Mouse (Mus musculus) ES-E14 (cell line): ENCODE data around the gene Sbf2. TPM values are rescaled to one million over a fixed set of nuclear protein-coding genes. Genes with fewer than 3 reads are reported as not detected.

Experiments
- DNase-seq: peaks from one replicate; pipeline ENCODE4 v3.0.0-alpha.2; 2013; ENCODE audit warnings: low read depth, low spot score
- H3K27ac ChIP-seq: 2 replicates; pipeline ENCODE4 v1.5.1; 2012; ENCODE audit warnings: low read depth, mild to moderate bottlenecking, low read length, moderate library complexity, mixed read lengths; ENCODE audit not compliant: poor library complexity, insufficient read depth, severe bottlenecking
- H3K36me3 ChIP-seq: 2 replicates; pipeline ENCODE4 v1.6.1; 2012; ENCODE audit warnings: mild to moderate bottlenecking, low read length, moderate library complexity, mixed read lengths; ENCODE audit not compliant: control insufficient read depth, poor library complexity, insufficient read depth, severe bottlenecking
- H3K4me1 ChIP-seq, 2 experiments: fragments of 150-350 bp in 1 of 2; sonication (generic) in 1 of 2; 2 replicates each; pipeline ENCODE4 v1.6.1; 2012; ENCODE audit warnings: low read length in 2 of 2, mild to moderate bottlenecking in 1 of 2, mixed read lengths in 1 of 2; ENCODE audit not compliant: control insufficient read depth in 2 of 2, insufficient read depth in 2 of 2, poor library complexity in 1 of 2
- H3K4me3 ChIP-seq, 2 experiments: fragments of 150-350 bp in 1 of 2; sonication (generic) in 1 of 2; 2 replicates each; pipeline ENCODE4 v1.5.1; 2012; ENCODE audit warnings: low read length in 2 of 2, low read depth in 1 of 2, mild to moderate bottlenecking in 1 of 2, mixed read lengths in 1 of 2; ENCODE audit not compliant: insufficient read depth in 1 of 2, poor library complexity in 1 of 2, severe bottlenecking in 1 of 2
- H3K9ac ChIP-seq: 2 replicates; pipeline ENCODE4 v1.6.1; 2012; ENCODE audit warnings: low read depth, mild to moderate bottlenecking, low read length, mixed read lengths; ENCODE audit not compliant: poor library complexity, insufficient read depth, severe bottlenecking
- H3K9me3 ChIP-seq: fragments of 150-350 bp; sonication (generic); 2 replicates; pipeline ENCODE4 v1.6.1; 2012; ENCODE audit warnings: low read depth, mild to moderate bottlenecking, low read length; ENCODE audit not compliant: control insufficient read depth, insufficient read depth
- CHD2 ChIP-seq: IDR thresholded peaks from 2 replicates; pipeline ENCODE4 v1.6.1; 2014; ENCODE audit warnings: mild to moderate bottlenecking, low read depth, low read length, inconsistent platforms
- HCFC1 ChIP-seq: IDR thresholded peaks from 2 replicates; pipeline ENCODE4 v1.6.1; 2012; ENCODE audit warnings: low read length, inconsistent platforms, borderline replicate concordance; ENCODE audit not compliant: insufficient read depth
- MAFK ChIP-seq: IDR thresholded peaks from 2 replicates; pipeline ENCODE4 v1.6.1; 2014; ENCODE audit warnings: mild to moderate bottlenecking, low read depth, low read length, inconsistent platforms; ENCODE audit not compliant: insufficient read depth
- ZC3H11A ChIP-seq: IDR thresholded peaks from 2 replicates; pipeline ENCODE4 v1.6.1; 2012; ENCODE audit warnings: low read depth, mild to moderate bottlenecking, inconsistent platforms, low read length, borderline replicate concordance
- ZNF384 ChIP-seq: IDR thresholded peaks from 2 replicates; pipeline ENCODE4 v1.6.1; 2012; ENCODE audit warnings: low read depth, low read length, inconsistent platforms
- in situ Hi-C, 2 experiments: fragments of 600-800 bp; cut with MboI; formaldehyde crosslinking; loops; one replicate each; pipeline ENCODE4 v1.15.1; 2025; ENCODE audit warnings: low sequenced_read_pairs in 2 of 2, inconsistent platforms in 1 of 2; ENCODE audit not compliant: unreplicated experiment in 2 of 2
- total RNA-seq: library from RNA; depleted of rRNA; stranded (reverse); fragments of 300-350 nt; gene quantifications from 2 replicates; pipeline ENCODE4 v1.2.3, GENCODE M21; 2012; rRNA removed

The Sbf2 gene
- total RNA-seq, 1 experiment, result 17.4 TPM

GRCm38 (mm10) chr7:110258196-110258950, 356.3 kb downstream of the Sbf2 start:
- TF ChIP-seq ZNF384 (no peak), HCFC1 (no peak), CHD2 (no peak), ZC3H11A (no peak), MAFK (no peak)
- no peak overlapping the region for H3K27ac ChIP-seq
- peak overlapping the region; percentile 33; the same call in 1 of the 2 replicates for H3K9ac ChIP-seq
- no peaks in the 10 kb centered on the region for H3K4me1 ChIP-seq
- H3K36me3 ChIP-seq, result peaks cover 9% of the 10 kb centered on the region; the same call in 1 of the 2 replicates
- in situ Hi-C loops, result no loop called here
- DNase-seq, result no peak
- H3K9me3 ChIP-seq, result no peaks in the 10 kb centered on the region
- H3K4me3 ChIP-seq, result no peak overlapping the region

Other genes starting within 250 kb of the Sbf2 start
- 4.0 and 6.2 TPM in 2 replicates for gene Adm, start 12.7 kb upstream of the Sbf2 start, total RNA-seq
- gene Ampd3, start 153.3 kb upstream of the Sbf2 start, total RNA-seq, result 2.4 and 5.3 TPM in 2 replicates
- gene Rnf141, start 229.5 kb upstream of the Sbf2 start, total RNA-seq, result 20.8 and 25.0 TPM in 2 replicates
- gene Lyve1, start 248.3 kb upstream of the Sbf2 start, total RNA-seq, result not detected in 2 replicates